Mouse (Mus musculus): ENCODE results near the gene Olfr1158.
"Not testable (repeated sequence)": the region's sequence is repeated elsewhere in the genome, so short reads cannot be mapped to it uniquely, and the experiment has no call there.

Gene Olfr1158

GRCm38 (mm10) chr2:87989813-87990212 lies at the start of gene Olfr1158:
Olfr1158 (plus strand) TSS chr2:87990113.
- CTCF ChIA-PET = no interaction called here

GRCm38 (mm10) chr2:87945037-87945436 lies 44.9 kb upstream of the Olfr1158 start, which contains the start of gene Olfr1155:
Olfr1155 (minus strand) TSS chr2:87945137.
- CTCF ChIA-PET = interaction anchor here (0.6 kb wide), 1 partner anchor 480 kb away, joined by 4 read pairs; no protein-coding TSS in a partner anchor

- CTCF ChIA-PET = no interaction called here
Measured at GRCm38 (mm10) chr2:87953000-87953399, 36.9 kb upstream of the Olfr1158 start, which contains the start of gene Olfr1156. Olfr1156 (minus strand) TSS chr2:87953100.

- CTCF ChIA-PET = no interaction called here
Measured at GRCm38 (mm10) chr2:87968199-87968598, 21.7 kb upstream of the Olfr1158 start, which contains the start of gene Olfr1157. Olfr1157 (minus strand) TSS chr2:87968299.

GRCm38 (mm10) chr2:87974563-87974962 lies 15.3 kb upstream of the Olfr1158 start, which contains the start of gene Olfr74:
Olfr74 (minus strand) TSS chr2:87974663.
- CTCF ChIA-PET = no interaction called here

- CTCF ChIA-PET = no interaction called here
Measured at GRCm38 (mm10) chr2:88007515-88008318, 17.8 kb downstream of the Olfr1158 start, which contains the start of gene Olfr1160. Olfr1160 (minus strand) TSS chr2:88008268.

- CTCF ChIA-PET = not testable (repeated sequence)
Measured at GRCm38 (mm10) chr2:88022474-88022873, 32.6 kb downstream of the Olfr1158 start, which contains the start of gene Olfr1161. Olfr1161 (plus strand) TSS chr2:88022774.

GRCm38 (mm10) chr2:88037599-88037998 lies 47.7 kb downstream of the Olfr1158 start, which contains the start of gene Olfr73:
Olfr73 (minus strand) TSS chr2:88037699.
- CTCF ChIA-PET = no interaction called here
